Mouse (Mus musculus) embryo, embryonic 9.5 days (tissue): Measurements from ENCODE around the gene Lrrc74b.
A peak's percentile ranks its signal among the peaks of the same experiment; 100 is the strongest.
"Not testable (repeated sequence)": the region's sequence is repeated elsewhere in the genome, so short reads cannot be mapped to it uniquely, and the experiment has no call there.

Source experiments
- DNase-seq: peaks from one replicate; pipeline ENCODE4 v3.0.0-alpha.2; 2017; ENCODE audit errors: extremely low spot score

Lrrc74b gene

DNA sequence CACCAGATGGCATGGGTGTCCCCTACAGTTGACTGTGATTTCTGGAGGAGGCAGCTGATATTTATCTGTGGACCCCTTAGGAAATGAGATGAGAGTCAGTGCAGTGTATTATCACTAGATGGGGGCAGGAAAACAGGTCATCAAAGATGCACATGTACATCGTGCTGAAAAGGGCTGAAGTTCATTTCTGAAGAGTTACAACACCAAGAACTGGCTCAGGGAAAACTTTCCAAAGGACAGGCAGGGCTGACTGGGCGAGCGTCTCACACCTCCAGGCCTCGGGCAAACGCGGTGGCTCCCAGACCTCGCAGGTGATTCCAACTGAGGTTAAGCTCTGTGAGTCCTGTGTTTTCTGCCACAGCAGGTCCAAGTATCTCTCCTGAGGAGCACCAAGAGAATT, 8.2 kb downstream of the Lrrc74b start:
- no peak for DNase-seq

DNA sequence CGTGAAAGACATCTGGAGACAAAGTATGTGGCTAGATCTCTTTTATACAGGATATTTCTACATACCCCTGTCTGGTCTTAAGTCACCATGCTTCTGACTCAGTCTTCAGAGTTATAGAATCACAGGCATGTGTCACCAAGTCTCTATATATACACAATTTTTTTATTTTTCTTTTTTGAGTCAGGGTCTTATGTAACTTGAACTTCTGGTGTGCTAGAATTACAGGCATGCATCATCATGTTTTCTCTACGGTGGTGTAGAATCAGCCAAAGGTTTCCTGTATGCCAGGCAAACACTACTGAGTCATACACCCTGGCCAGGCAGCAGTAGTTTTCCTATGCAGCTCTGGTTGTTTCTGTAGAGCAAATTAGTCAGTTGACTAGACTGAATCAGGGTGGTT, 18.4 kb downstream of the Lrrc74b start:
- DNase-seq: no peak

DNA sequence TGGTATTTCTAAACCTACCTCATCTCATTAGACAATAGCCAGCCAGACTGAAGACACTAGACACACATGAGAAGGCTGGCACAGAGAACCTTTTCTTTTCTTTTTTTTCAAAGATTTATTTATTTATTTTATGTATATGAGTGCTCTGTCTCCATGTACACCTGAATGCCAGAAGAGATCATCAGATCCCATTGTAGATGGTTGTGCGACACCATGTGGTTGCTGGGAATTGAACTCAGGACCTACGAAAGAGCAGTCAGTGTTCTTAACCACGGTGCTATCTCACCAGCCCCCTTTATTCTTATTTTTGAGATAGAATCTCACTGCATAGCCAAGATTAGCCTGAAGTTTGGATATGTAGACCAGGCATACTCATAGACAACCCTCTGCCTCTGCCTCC, 24.5 kb downstream of the Lrrc74b start:
- DNase-seq: no peak

DNA sequence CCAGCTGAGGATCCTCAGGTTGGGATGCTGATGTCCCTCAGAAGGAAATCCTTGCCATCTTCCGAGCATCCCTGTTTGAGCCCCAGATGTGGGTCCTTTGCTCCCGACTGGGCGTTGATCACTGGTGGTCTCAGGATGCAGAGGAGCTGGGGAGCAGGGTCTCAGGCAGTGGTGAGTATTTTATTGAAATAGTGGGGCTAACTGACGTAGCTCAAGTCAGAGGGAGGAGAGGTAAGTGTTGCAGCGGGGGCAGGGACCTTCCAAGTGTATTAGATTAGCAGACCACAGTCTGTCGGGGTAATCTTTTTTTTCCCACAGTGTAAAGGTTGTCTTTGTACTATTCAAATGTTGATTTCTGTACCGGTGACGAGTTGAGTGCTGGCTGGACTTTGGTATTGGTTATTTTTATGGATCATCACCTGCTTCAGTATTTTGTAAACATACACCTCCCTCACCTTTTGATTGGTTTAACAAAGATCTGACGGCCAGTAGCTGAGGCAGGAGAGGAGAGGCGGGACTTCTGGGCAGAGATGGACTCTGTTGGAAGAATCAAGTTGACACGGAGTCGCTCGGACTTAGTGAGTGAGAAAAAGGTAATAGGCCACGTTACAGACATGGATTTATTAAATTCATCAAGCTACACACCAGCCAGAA, 28.2 kb downstream of the Lrrc74b start:
- no peak for DNase-seq

DNA sequence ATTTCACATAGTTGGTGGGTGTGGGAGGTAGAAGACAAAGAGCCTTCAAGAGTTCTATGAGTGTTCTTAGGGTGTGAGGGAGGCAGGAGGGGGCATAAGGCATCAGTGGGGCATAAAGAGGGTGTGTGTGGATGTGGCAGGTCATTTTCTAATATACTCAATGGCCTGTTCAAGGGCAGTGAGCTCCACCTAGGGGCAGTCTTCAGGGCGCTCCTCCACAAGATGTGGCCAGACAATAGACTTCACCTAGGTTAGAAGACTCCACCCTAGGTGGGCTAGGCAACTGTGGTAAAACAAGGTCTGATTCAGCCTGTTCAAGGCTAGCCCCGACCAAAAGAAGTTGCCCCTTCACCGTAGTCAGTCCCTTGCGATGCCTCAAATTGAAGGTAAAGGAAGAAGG, 28.8 kb downstream of the Lrrc74b start:
- no peak for DNase-seq

DNA sequence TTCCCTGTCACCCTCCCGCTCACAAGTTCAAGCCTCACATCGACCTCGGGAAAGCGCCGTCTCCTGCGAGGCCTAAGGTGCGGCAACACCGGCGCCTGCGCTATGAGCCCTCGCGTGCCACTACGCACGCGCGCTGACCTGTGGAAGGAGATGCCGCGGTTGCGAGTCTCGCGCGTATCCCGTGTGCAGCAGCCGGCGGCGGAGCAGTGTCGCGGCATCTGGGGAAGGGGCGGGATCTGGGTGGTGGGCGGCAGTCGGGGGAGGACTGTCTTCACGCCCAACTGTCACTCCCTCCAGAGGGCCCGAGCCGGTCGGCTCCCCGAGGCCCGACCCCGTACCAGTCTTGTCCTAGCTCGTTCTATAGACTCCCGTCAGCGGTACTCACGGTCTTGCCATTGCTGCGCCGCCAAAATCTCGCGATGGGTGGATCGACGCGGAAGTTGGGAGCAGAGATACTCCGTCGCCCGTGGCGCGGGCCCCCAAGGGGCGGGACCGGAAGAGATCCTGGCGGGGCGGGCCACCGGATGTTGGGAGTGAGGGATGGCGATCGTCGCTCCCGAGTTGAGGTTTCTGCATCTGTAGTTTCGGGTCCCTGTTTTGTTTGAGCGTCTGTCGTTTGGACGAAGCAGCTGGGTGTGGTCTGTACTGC, 30.3 kb downstream of the Lrrc74b start, which contains the start of gene Thap7:
Gene Thap7, minus strand, starts transcription at position 497 of the 649 bp plus-strand sequence.
- peak; percentile 97 for DNase-seq

DNA sequence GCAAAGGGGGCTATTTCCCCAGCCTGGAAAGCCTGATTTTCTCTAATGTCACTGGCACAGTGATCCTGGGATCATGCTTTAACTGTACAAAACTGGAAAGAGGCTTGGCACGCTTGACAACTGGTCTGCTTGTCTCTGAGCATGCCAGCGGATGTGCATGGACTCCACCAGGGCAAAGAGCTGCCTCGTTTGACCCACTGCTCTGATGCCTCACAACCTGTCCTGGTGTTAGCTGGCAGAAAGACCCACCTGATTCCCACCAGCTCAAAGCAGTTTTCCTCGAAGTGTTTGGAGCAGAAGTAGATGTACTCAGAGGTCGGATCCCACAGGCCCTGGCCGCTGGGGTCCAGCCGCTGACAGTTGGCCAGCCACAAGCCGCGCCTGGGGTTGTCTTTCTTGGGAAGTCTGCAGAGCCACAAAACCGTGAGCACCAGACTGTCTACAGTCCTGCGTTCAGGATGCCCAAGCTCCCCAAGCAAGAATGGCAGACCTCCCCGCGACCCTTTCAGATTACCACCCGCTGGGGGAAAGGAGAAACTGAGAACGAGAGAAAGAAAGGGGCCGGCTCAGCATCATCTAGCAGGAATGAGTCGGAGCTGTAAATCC, 31.0 kb downstream of the Lrrc74b start:
- no peak for DNase-seq

DNA sequence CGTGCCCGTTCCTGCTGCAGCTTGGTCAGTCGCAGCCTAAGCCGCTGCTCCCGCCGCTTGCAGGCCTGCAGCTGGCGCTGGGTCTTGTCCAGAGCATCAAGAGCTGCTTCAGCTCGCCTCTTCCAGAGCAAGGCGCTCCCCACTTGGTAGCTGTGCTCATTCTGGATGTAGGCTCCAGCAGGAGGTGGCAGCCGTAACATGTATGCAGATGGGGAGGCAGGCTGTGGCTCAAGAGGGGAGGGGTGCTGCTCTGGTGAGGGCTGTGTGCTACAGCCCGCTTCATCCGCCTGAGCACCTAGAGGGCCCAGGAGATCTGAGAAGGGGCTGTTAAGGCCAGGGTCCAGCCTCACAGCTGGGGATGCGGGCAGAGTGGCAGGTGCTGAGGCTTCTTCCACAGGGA, 32.8 kb downstream of the Lrrc74b start:
- no peak for DNase-seq

DNA sequence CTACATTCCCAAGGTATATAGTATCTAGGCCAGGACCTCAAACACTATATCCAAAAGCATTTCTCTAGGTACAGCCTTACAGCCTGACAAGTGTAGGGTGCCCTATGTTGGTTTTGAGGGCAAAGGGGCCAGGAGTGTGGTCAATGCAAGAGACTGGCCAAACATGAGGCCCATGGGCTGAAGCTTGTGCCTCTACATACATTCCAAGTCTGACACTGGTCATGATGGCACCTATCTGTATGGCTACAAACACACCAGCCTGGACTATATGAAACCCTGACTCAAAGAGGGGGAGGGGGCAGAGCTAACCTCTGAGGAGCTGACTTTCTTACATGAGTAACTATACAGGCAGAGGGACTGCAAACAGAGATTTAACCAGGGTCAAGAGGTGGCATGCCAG, 33.4 kb downstream of the Lrrc74b start:
- DNase-seq: no peak

DNA sequence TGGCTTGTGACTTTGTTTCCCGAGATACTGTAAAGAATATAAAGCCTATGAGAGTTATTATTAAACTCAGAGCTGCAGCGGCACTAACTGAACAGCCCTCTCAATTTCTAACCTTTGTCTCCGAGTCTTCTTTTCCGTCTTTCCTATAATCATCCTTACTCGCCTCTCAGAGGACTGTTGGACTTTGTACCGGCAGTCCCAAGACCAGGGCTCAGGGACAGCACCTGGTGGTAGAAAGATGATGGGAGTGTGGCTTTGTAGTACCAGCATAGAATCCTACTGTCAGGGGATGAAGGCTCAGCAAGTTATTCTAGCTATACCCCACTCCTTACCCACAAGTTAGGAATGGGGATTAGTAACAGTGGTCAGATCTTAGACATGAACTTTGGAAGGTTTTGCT, 34.8 kb downstream of the Lrrc74b start:
- DNase-seq: no peak

DNA sequence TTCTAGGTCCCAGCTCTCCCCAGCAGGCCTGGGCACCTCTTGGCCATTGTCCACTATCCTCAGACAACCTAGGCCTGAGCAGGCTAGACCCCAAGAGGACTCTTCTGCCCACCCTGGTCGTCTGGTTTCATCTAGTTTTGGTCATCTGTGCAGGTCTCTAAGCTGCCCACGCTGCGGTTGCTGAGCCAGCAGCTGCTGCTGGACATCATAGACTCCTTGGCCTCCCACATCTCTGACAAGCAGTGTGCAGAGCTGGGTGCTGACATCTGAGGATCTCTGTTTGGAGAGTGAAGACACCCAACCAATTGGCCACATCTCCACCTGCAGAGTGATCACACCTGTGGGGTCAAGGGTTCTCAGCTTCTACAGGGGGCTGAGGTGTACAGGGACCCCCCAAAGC, 35.5 kb downstream of the Lrrc74b start:
- no peak for DNase-seq

DNA sequence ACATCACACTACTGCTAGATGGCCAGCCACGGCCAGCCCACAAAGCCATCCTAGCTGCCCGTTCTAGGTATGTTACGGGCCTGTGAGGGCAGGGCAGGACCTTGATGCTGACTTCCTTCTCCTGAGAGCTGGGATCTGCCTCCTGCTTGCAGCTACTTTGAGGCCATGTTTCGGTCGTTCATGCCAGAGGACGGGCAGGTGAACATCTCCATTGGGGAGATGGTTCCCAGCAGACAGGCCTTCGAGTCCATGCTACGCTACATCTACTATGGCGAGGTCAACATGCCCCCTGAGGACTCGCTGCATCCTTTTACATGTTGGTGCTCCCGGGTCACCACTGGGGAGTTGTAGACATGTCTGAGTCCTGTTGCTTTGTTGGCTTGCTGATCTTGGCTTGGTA, 36.9 kb downstream of the Lrrc74b start:
- DNase-seq: no peak

DNA sequence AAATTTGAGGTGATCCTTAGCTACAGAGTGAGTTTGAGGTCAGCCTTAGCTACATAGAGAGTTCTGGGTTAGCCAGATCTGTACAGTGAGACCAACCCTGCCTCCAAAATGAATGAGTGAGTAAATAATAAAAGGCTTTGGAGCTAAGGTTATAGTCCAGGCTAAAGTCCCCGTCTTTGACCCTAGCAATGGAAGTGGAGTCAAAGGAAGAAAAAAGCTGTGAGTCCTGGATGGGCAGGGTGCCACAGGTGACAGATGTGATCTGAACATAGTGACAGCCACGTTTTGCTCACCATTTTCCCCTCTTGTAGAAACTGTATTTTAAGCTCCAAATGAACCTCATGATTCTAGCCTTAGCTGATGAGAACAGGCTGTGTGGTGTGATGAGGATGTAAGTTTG, 42.1 kb downstream of the Lrrc74b start:
- DNase-seq: no peak

DNA sequence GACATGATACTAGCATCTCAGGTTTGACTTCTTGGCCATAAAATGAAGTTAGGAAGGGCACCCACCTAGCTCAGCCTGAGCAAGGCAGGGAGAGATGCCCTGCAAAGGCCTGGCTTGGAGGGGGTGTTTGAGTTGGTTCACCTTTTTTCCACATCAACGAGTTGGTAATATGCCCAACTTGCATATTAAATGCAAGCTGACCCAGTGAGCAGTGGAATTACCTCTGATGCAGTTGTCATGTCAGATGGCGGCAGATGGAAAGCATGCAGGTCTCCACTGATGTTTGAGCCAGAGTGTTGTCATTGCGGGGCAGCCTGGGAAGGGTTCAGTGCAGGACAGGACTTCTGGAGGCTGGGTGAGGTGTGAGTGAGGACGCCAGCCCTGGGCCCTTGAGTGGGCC, 49.6 kb downstream of the Lrrc74b start:
- DNase-seq: no peak

DNA sequence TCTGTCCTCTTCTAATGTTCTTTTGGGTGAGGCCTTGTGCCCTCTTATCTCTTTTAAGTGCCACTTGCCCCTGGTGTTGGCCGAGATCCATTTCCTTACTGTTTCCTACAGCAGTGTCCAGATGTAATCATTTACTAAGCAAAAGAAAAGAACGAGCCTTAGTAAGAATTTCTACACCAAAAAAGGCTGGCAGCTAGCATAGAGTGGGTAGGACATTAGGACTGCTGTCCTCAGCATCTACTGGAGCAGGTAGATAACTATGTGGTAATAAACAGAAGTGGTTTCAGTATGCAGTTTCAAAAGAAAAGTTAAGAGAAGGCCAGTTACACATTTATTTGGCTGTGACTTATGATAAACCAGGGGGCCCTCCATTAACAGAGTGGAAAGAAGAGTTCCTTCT, 50.4 kb downstream of the Lrrc74b start:
- no peak for DNase-seq

DNA sequence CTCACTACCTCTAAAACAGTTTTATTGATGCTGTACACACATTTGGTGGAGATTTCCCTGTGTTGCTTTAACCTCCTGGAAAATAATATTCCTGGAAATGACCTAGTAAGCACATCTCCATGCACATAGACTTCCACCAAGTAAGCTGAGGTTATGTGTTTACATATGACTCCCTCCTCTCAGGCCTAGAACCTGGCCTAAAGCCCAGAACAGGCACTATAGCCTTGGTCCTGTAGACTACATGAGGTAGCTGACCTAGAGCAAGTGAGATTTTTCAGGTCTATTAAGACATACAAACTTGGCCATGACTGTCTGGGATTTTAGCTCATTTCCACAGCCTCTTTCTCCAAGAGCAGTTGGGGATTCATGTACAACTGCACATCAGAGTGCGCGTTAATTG, 50.9 kb downstream of the Lrrc74b start:
- no peak for DNase-seq

DNA sequence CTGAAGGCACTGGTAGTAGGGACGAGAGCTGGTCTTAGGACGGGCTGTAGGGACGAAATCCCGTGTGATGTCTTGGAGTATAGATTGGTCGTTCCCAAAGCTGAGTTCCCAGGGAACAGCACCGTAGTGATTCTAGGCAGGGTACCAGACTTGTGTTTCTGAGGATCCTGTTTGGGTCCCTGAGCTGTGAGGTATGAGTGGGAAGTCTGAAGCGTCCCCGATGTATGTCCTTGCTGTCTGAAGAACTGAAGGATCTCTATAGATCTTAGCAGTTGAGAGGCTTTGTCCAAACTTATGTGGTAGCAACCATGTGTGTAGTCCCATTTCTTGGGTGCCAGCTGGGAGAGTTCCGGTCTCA, 51.8 kb downstream of the Lrrc74b start:
- no peak for DNase-seq

DNA sequence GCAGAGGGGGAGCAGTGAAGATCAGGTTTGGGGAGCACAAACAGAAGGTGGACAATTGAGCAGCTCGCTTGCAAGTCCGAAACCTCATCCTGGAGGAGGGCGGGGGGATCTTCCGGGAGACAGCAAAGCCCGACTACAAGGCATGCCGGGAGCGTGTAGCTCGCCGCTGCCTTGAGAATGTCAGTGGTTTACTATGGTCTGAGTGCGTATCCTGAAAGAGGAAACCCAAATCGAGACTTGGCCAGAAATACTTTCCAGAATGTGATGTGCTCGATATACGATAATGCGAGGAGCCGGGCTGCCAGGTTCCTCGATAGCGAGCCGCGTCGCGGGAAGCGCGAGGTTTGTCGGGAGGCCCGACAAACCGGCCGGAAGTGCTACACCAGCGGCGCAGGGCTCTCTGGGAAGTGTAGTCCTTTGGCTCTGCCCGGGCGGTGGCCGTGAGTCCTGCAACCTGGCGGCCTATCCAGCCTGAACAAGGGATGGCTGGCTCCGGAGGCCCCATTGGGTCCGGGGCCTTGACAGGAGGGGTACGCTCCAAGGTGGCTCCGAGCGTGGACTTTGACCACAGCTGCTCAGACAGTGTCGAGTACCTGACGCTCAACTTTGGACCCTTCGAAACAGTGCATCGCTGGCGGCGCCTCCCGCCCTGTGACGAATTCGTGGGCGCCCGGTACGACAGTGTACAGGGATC, 52.4 kb downstream of the Lrrc74b start, which contains the start of gene Lztr1:
Gene Lztr1, plus strand, starts transcription at position 143 of the 694 bp plus-strand sequence.
- peak; percentile 91 for DNase-seq

DNA sequence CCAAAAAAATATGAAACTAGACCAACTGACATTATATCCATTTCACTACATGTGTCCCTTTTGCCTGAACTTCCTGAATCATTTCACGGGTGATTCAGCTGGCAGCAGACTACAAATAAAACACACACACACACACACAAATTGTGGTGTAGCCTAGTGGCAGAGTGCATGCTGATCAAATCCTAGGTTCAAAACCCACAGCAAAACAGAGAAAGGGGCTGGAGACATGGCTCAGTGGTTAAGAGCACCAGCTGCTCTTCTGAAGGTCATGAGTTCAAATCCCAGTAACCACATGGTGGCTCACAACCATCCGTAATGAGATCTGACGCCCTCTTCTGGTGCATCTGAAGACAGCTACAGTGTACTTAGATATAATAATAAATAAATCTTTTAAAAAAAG, 53.0 kb downstream of the Lrrc74b start:
- DNase-seq: not testable (repeated sequence)

DNA sequence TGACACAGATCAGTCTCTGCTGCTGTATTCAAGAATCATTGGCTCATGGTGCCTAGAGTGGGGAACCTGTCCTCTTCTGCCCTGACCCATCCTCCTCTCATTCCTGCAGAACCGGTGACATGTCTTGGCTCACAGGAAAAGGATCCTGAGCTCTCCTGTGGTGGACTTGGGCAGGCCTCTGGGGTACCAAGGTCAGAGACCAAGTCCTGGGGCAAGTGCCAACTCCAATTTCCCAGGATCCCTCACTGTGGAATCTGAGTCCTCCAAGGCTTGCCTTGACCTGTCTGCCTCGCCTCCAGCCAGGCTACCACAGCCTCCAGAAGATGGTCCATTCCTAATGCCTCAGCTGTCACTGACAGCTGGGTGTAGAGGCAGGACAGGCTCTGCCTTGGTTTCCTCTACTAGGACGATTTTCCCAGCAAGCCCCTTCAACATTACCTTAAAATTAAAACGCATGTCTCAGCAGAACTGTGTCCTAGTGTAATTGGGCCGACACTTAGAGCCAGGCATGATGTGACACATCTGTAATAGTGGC, 54.0 kb downstream of the Lrrc74b start:
- no peak for DNase-seq

DNA sequence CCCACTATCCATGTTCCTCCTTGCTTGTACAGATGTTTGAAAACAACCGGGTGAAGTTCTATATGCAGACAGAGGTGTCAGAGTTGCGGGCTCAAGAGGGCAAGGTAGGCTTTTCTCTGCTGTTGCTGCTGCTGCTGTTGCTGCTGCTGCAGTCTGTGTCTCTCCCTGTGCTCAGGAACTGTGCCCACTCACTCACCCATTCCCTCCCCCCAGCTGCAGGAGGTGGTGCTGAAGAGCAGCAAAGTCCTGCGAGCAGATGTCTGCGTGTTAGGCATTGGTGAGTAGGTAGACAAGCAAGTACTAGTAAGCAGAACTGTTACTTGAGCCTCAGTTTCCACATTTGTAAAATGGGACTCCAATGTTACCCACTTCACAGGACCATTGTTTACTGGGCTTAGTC, 58.4 kb downstream of the Lrrc74b start:
- no peak for DNase-seq

DNA sequence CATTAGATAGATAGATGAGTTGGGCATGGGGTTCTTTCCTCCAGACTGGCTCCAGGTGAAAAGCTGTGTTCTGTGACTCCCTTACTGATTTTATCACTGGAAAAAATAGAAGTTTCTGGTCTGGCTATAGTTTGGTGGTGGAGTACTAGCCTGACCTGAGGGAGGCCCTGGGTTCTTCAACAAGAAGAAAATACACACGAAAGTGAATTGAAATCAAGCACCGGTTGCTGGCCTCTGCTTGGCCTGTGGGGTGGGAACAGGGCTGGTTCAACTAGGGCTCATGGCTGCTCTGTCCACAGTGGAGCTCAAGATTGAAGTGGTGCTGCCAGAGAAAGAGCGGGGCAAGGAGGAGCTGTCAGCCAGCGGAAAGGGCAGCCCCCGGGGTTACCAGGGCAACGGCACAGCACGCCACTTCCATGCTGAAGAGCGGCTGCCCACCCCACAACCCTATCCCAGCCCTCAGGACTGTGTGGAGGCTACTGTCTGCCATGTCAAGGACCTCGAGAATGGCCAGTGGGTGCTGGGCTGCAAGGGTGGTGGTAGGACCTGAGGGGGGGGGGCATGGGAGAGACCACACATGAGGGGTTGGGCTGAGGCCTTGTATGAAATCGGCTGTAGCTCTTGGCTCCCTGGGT, 61.7 kb downstream of the Lrrc74b start:
- DNase-seq: peak; percentile 55
